Mouse (Mus musculus): ENCODE data around the gene Arl15.

The Arl15 gene

GRCm38 (mm10) chr13:113793637-113794036, 668 bp upstream of the Arl15 start:
- TF ChIP-seq GATA4 (IDR thresholded peaks at IDR 0.05; ENCODE audit: insufficient replicate concordance, low read length): no peak

GRCm38 (mm10) chr13:113794705-113795655, 675 bp downstream of the Arl15 start:
- TF ChIP-seq GATA4 (IDR thresholded peaks at IDR 0.05; ENCODE audit: insufficient replicate concordance, low read length): no peak

GRCm38 (mm10) chr13:113797378-113797777, 3.1 kb downstream of the Arl15 start:
- TF ChIP-seq GATA4 (IDR thresholded peaks at IDR 0.05; ENCODE audit: insufficient replicate concordance, low read length): no peak

- no peak for TF ChIP-seq GATA4 (IDR thresholded peaks at IDR 0.05; ENCODE audit: insufficient replicate concordance, low read length)
Measured at GRCm38 (mm10) chr13:113799361-113799760, 5.1 kb downstream of the Arl15 start.

- TF ChIP-seq GATA4 (IDR thresholded peaks at IDR 0.05; ENCODE audit: insufficient replicate concordance, low read length): no peak
Measured at GRCm38 (mm10) chr13:113800246-113800645, 5.9 kb downstream of the Arl15 start.

GRCm38 (mm10) chr13:113802571-113802970, 8.3 kb downstream of the Arl15 start:
- no peak for TF ChIP-seq GATA4 (IDR thresholded peaks at IDR 0.05; ENCODE audit: insufficient replicate concordance, low read length)

GRCm38 (mm10) chr13:113811141-113811540, 16.8 kb downstream of the Arl15 start:
- TF ChIP-seq GATA4 (IDR thresholded peaks at IDR 0.05; ENCODE audit: insufficient replicate concordance, low read length): no peak

GRCm38 (mm10) chr13:113811910-113812592, 17.7 kb downstream of the Arl15 start:
- no peak for TF ChIP-seq GATA4 (IDR thresholded peaks at IDR 0.05; ENCODE audit: insufficient replicate concordance, low read length)

- no peak for TF ChIP-seq GATA4 (IDR thresholded peaks at IDR 0.05; ENCODE audit: insufficient replicate concordance, low read length)
Measured at GRCm38 (mm10) chr13:113812593-113812975, 18.3 kb downstream of the Arl15 start.

GRCm38 (mm10) chr13:113814121-113814520, 19.8 kb downstream of the Arl15 start:
- TF ChIP-seq GATA4 (IDR thresholded peaks at IDR 0.05; ENCODE audit: insufficient replicate concordance, low read length): no peak

- TF ChIP-seq GATA4 (IDR thresholded peaks at IDR 0.05; ENCODE audit: insufficient replicate concordance, low read length): no peak
Measured at GRCm38 (mm10) chr13:113815697-113816420, 21.6 kb downstream of the Arl15 start.

- no peak for TF ChIP-seq GATA4 (IDR thresholded peaks at IDR 0.05; ENCODE audit: insufficient replicate concordance, low read length)
Measured at GRCm38 (mm10) chr13:113816421-113816810, 22.1 kb downstream of the Arl15 start.

- no peak for TF ChIP-seq GATA4 (IDR thresholded peaks at IDR 0.05; ENCODE audit: insufficient replicate concordance, low read length)
Measured at GRCm38 (mm10) chr13:113819006-113819405, 24.7 kb downstream of the Arl15 start.

- no peak for TF ChIP-seq GATA4 (IDR thresholded peaks at IDR 0.05; ENCODE audit: insufficient replicate concordance, low read length)
Measured at GRCm38 (mm10) chr13:113820176-113820575, 25.9 kb downstream of the Arl15 start.

GRCm38 (mm10) chr13:113821891-113822290, 27.6 kb downstream of the Arl15 start:
- no peak for TF ChIP-seq GATA4 (IDR thresholded peaks at IDR 0.05; ENCODE audit: insufficient replicate concordance, low read length)
